Mouse (Mus musculus): ENCODE results near the gene Acsbg2. TPM values are rescaled to one million over a fixed set of nuclear protein-coding genes. Genes with fewer than 3 reads are reported as not detected.
"Not testable (repeated sequence)": the region's sequence is repeated elsewhere in the genome, so short reads cannot be mapped to it uniquely, and the experiment has no call there.

Gene Acsbg2
- not detected in 2 replicates for polyA plus RNA-seq (2015; fragmentation: Nextera tagmentation; extraction: Ambion mirVana)

- H3K4me1 ChIP-seq (replicated peaks): peaks cover 10% of the 10 kb centered on the region
- H3K4me2 ChIP-seq: no peak within 1 kb of the TSS
- DNase-seq (no peak), ATAC-seq (ENCODE audit: low read depth) (no peak)
- H3K27ac ChIP-seq: no peak within 1 kb of the TSS
- H3K9me3 ChIP-seq (replicated peaks): no peaks in the 10 kb centered on the region
- H3K4me3 ChIP-seq (replicated peaks): no peak within 1 kb of the TSS
- no peak within 1 kb of the TSS for H3K9ac ChIP-seq
- no peaks in the 10 kb centered on the region for H3K27me3 ChIP-seq
- no peaks in the 10 kb centered on the region for H3K36me3 ChIP-seq
- 74% methylated on average over 2 of the region's 2 CpGs for WGBS (ENCODE audit: insufficient replicate concordance)
Measured at GRCm38 (mm10) chr17:56874237-56874636, at the start of gene Acsbg2. Gene Acsbg2, minus strand, starts transcription at chr17:56874447.

- no peak for ATAC-seq (ENCODE audit: low read depth)
- H3K4me2 ChIP-seq: no peak overlapping the region
- H3K4me3 ChIP-seq (replicated peaks): no peak overlapping the region
- 77% methylated on average over 3 of the region's 3 CpGs for WGBS (ENCODE audit: insufficient replicate concordance)
- no peaks in the 10 kb centered on the region for H3K9me3 ChIP-seq (replicated peaks)
- no peaks in the 10 kb centered on the region for H3K4me1 ChIP-seq (replicated peaks)
- no peak overlapping the region for H3K27ac ChIP-seq
- peaks cover 76% of the 10 kb centered on the region for H3K36me3 ChIP-seq
- no peak overlapping the region for H3K9ac ChIP-seq
- DNase-seq: no peak
- no peaks in the 10 kb centered on the region for H3K27me3 ChIP-seq
Measured at GRCm38 (mm10) chr17:56919725-56920124, 45.5 kb upstream of the Acsbg2 start.

GRCm38 (mm10) chr17:56917166-56917565, 42.9 kb upstream of the Acsbg2 start:
- Histone ChIP-seq H3K4me3 (replicated peaks) (no peak overlapping the region), H3K27ac (no peak overlapping the region), H3K4me1 (replicated peaks) (peaks cover 12% of the 10 kb centered on the region), H3K36me3 (peaks cover 87% of the 10 kb centered on the region), H3K9ac (no peak overlapping the region), H3K4me2 (no peak overlapping the region), H3K27me3 (no peaks in the 10 kb centered on the region), H3K9me3 (replicated peaks) (no peaks in the 10 kb centered on the region)
- DNase-seq (no peak), ATAC-seq (ENCODE audit: low read depth) (no peak)
- 79% methylated on average over 2 of the region's 2 CpGs for WGBS (ENCODE audit: insufficient replicate concordance)

- no peak overlapping the region for H3K4me3 ChIP-seq (replicated peaks)
- H3K4me1 ChIP-seq (replicated peaks): peaks cover 13% of the 10 kb centered on the region
- ATAC-seq (ENCODE audit: low read depth) (no peak), DNase-seq (no peak)
- H3K9ac ChIP-seq: no peak overlapping the region
- H3K27ac ChIP-seq: no peak overlapping the region
- H3K27me3 ChIP-seq: no peaks in the 10 kb centered on the region
- no peaks in the 10 kb centered on the region for H3K9me3 ChIP-seq (replicated peaks)
- H3K4me2 ChIP-seq: no peak overlapping the region
- H3K36me3 ChIP-seq: peaks cover 76% of the 10 kb centered on the region
Measured at GRCm38 (mm10) chr17:56913444-56913843, 39.2 kb upstream of the Acsbg2 start.

GRCm38 (mm10) chr17:56913023-56913422, 38.8 kb upstream of the Acsbg2 start:
- Histone ChIP-seq H3K27me3 (no peaks in the 10 kb centered on the region), H3K9me3 (replicated peaks) (no peaks in the 10 kb centered on the region), H3K4me2 (no peak overlapping the region), H3K4me1 (replicated peaks) (peaks cover 17% of the 10 kb centered on the region), H3K9ac (no peak overlapping the region), H3K4me3 (replicated peaks) (no peak overlapping the region), H3K36me3 (peaks cover 80% of the 10 kb centered on the region), H3K27ac (no peak overlapping the region)
- DNase-seq (no peak), ATAC-seq (ENCODE audit: low read depth) (no peak)
- 29% methylated on average over 3 of the region's 3 CpGs for WGBS (ENCODE audit: insufficient replicate concordance)

- peaks cover 84% of the 10 kb centered on the region for H3K36me3 ChIP-seq
- ATAC-seq (ENCODE audit: low read depth); H3K4me3 ChIP-seq (replicated peaks); H3K27ac ChIP-seq; H3K4me2 ChIP-seq; H3K27me3 ChIP-seq; DNase-seq; H3K9ac ChIP-seq; H3K9me3 ChIP-seq (replicated peaks): not testable (repeated sequence)
- WGBS (ENCODE audit: insufficient replicate concordance): 76% methylated on average over 2 of the region's 2 CpGs
- peaks cover 40% of the 10 kb centered on the region for H3K4me1 ChIP-seq (replicated peaks)
Measured at GRCm38 (mm10) chr17:56909764-56910163, 35.5 kb upstream of the Acsbg2 start.

GRCm38 (mm10) chr17:56907887-56908286, 33.6 kb upstream of the Acsbg2 start:
- H3K27ac ChIP-seq: no peak overlapping the region
- no peak for DNase-seq

DNA sequence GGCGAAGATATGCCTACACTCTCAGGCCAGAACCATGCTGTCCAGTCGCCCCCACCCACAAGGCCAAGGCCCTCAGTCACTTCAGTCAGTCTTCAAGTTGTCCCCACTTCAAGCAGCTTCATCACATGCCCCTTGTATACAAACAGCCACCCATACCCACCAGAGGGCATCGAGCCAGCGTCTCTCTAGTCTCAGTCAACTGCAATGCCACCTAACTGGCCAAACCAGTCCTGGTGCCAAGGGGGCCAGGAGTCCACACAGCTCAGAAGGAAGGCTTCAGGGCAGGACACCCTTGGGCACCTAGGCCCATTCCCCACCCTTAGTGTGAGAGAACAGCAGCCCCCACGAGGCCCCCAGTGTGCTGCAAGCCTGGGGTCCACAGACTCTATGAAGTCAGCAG, 32.8 kb upstream of the Acsbg2 start:
- Histone ChIP-seq H3K9ac (no peak overlapping the region), H3K9me3 (replicated peaks) (no peaks in the 10 kb centered on the region), H3K4me3 (replicated peaks) (no peak overlapping the region), H3K36me3 (peaks cover 85% of the 10 kb centered on the region), H3K4me2 (no peak overlapping the region), H3K4me1 (replicated peaks) (peaks cover 28% of the 10 kb centered on the region), H3K27ac (no peak overlapping the region), H3K27me3 (no peaks in the 10 kb centered on the region)
- no peak for ATAC-seq (ENCODE audit: low read depth)
- no peak for DNase-seq
- WGBS (ENCODE audit: insufficient replicate concordance): 76% methylated on average over 5 of the region's 5 CpGs

More at GRCm38 (mm10) chr17:56907887-56908286, 33.6 kb upstream of the Acsbg2 start:
- Histone ChIP-seq H3K9ac (no peak overlapping the region), H3K4me2 (no peak overlapping the region), H3K4me1 (replicated peaks) (peaks cover 30% of the 10 kb centered on the region), H3K27me3 (no peaks in the 10 kb centered on the region), H3K9me3 (replicated peaks) (no peaks in the 10 kb centered on the region), H3K4me3 (replicated peaks) (no peak overlapping the region), H3K36me3 (peaks cover 85% of the 10 kb centered on the region)
- 60% methylated on average over 9 of the region's 9 CpGs for WGBS (ENCODE audit: insufficient replicate concordance)
- no peak; the same call in 1 of the 2 replicates for ATAC-seq (ENCODE audit: low read depth)

- Histone ChIP-seq H3K27ac (no peak overlapping the region), H3K4me1 (replicated peaks) (peaks cover 28% of the 10 kb centered on the region), H3K27me3 (no peaks in the 10 kb centered on the region), H3K4me3 (replicated peaks) (no peak overlapping the region), H3K4me2 (no peak overlapping the region), H3K36me3 (peaks cover 88% of the 10 kb centered on the region), H3K9ac (no peak overlapping the region), H3K9me3 (replicated peaks) (no peaks in the 10 kb centered on the region)
- no peak for DNase-seq
- 78% methylated on average over 3 of the region's 3 CpGs for WGBS (ENCODE audit: insufficient replicate concordance)
- ATAC-seq (ENCODE audit: low read depth): no peak
Measured at GRCm38 (mm10) chr17:56906166-56906565, 31.9 kb upstream of the Acsbg2 start.

- ATAC-seq (ENCODE audit: low read depth): no peak
- Histone ChIP-seq H3K36me3 (peaks cover 96% of the 10 kb centered on the region), H3K4me3 (replicated peaks) (no peak overlapping the region), H3K4me2 (no peak overlapping the region), H3K27ac (no peak overlapping the region), H3K4me1 (replicated peaks) (peaks cover 20% of the 10 kb centered on the region), H3K9me3 (replicated peaks) (no peaks in the 10 kb centered on the region), H3K27me3 (no peaks in the 10 kb centered on the region), H3K9ac (no peak overlapping the region)
- WGBS (ENCODE audit: insufficient replicate concordance): 84% methylated on average over 5 of the region's 5 CpGs
- no peak for DNase-seq
Measured at GRCm38 (mm10) chr17:56902698-56903097, 28.5 kb upstream of the Acsbg2 start.

DNA sequence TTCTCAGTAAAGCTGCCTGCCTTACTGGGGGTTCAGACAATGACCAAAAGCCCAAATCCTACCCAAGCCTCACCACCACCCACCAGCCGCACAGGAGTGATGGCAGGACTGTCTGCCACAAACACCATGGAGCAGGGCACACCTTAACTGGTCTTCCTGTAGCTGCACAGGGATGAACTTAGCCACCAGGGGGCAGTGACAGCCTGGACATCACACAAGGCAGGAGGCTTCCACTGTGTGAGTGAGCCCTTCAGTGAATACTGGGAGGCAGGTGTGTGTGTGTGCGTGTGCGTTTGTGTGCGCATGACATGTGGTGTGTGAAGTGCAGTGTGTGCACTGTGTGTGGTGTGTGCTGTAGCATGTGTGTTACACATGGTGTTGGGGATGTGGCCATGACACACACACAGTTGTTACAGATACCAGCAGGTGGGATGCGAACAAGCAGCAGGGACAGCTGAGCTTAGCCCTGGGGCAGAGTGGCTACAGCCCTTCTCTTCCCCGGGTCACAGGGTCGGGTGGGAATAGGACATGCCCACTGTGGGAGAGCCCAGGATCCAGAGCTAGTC, 23.5 kb upstream of the Acsbg2 start:
- no peak overlapping the region for H3K9ac ChIP-seq
- H3K27me3 ChIP-seq: no peaks in the 10 kb centered on the region
- 68% methylated on average over 7 of the region's 7 CpGs for WGBS (ENCODE audit: insufficient replicate concordance)
- no peak overlapping the region for H3K4me2 ChIP-seq
- DNase-seq: peak; percentile 63
- peaks cover 98% of the 10 kb centered on the region for H3K36me3 ChIP-seq
- no peaks in the 10 kb centered on the region for H3K4me1 ChIP-seq (replicated peaks)
- H3K9me3 ChIP-seq (replicated peaks): no peaks in the 10 kb centered on the region
- no peak overlapping the region for H3K27ac ChIP-seq
- no peak overlapping the region for H3K4me3 ChIP-seq (replicated peaks)
- ATAC-seq (ENCODE audit: low read depth): peak; percentile 72

GRCm38 (mm10) chr17:56896513-56897129, 22.4 kb upstream of the Acsbg2 start:
- no peaks in the 10 kb centered on the region for H3K4me1 ChIP-seq (replicated peaks)
- no peak for DNase-seq
- WGBS (ENCODE audit: insufficient replicate concordance): 76% methylated on average over 6 of the region's 6 CpGs

More at GRCm38 (mm10) chr17:56896513-56897129, 22.4 kb upstream of the Acsbg2 start:
- Histone ChIP-seq H3K27ac (no peak overlapping the region), H3K36me3 (peaks cover 98% of the 10 kb centered on the region), H3K9ac (no peak overlapping the region), H3K4me3 (replicated peaks) (no peak overlapping the region), H3K9me3 (replicated peaks) (no peaks in the 10 kb centered on the region), H3K4me2 (no peak overlapping the region), H3K27me3 (no peaks in the 10 kb centered on the region)
- no peak for ATAC-seq (ENCODE audit: low read depth)

Measured in liver, embryonic 13.5 days (tissue).